Mouse (Mus musculus): Measurements from ENCODE around the gene Tcf20. TPM values are rescaled to one million over a fixed set of nuclear protein-coding genes. Genes with fewer than 3 reads are reported as not detected.

Gene Tcf20
- total RNA-seq, 2 experiments from 2014 or later = 231 to 245 TPM

DNA sequence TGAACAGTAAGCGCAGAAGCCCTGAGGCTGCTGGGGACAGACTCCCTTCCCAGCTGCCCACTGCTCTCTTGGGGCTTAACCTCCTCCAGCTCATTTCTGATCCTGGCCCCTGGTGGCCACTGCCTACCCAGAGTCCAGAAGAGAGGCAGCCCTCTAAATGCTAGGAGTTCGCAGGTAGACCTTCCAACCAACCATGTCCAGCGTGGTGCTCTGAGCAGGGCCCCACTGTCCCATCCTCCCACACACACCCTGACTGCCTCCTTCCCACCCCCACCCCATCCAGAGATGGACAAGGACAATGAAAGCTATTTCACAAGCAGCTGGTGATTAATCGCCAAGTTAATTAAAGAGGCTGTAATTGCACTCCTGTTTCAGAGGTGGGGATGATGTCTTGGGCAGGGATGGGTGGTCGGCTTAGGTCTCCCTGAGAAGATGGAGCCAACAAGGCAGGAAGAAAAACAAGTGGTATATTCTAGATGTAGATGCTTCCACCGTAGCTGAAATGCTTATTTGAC lies 1.6 kb upstream of the Tcf20 start:
- intact Hi-C loops (cut with DNase I) = no loop called here
- Histone ChIP-seq H3K27ac (no peak overlapping the region), H3K4me3 (no peak overlapping the region)
- no peak; the same call in 1 of the 2 replicates for TF ChIP-seq CTCF (IDR thresholded peaks at IDR 0.05)
- DNase-seq (ENCODE audit: extremely low spot score in 1 of 2, low spot score in 2 of 2) = no peak

DNA sequence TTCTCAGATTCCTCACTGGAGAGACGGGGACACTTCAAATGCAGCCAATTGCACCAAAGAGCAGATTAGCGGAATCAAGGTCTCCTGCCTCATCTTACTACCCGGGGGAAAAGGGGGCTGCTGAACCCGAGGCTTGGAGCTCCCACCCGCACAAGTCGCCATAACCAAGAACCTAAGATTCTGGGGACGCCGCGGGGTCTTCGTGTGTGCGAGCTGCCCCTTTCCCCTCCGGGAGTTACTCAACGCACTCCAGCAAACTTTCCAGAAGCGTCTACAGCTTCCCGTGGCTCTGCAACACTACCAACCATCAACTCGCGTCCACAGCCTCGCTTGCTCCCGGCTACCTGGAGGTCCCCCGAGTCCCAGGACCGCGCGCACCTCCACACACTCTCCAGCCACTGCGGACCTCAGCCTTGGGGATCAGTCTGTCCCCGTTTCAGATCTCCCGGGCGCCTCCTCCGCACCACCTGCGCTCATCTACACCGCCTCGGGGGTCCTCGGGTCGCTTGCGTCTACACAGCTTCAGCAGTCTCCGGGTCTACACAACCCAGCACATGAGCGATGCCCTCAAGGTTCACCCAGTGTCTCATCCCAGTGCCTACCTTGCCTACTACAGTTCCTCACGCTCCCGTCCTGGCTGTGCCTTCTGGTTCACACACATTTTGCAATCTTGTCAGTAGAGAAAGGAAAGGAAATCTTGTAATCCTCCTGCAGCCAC lies 499 bp downstream of the Tcf20 start:
- 0 out of 2 replicates have a peak overlapping the region, but pooled peaks have one; percentile 6 for H3K27ac ChIP-seq
- no peak for TF ChIP-seq CTCF (IDR thresholded peaks at IDR 0.05)
- DNase-seq (ENCODE audit: extremely low spot score in 1 of 2, low spot score in 2 of 2) = no peak
- H3K4me3 ChIP-seq = peak overlapping the region; percentile 64
- intact Hi-C loops (cut with DNase I) = loop anchor here (2.0 kb wide), 1 partner anchor 50 kb away; no protein-coding TSS in a partner anchor

GRCm38 (mm10) chr15:82984574-82984973 lies 3.1 kb downstream of the Tcf20 start:
- Histone ChIP-seq H3K27ac (no peak overlapping the region), H3K4me3 (no peak overlapping the region)
- no peak for DNase-seq (ENCODE audit: extremely low spot score in 1 of 2, low spot score in 2 of 2)
- TF ChIP-seq CTCF (IDR thresholded peaks at IDR 0.05) = no peak
- intact Hi-C loops (cut with DNase I) = no loop called here

GRCm38 (mm10) chr15:82984097-82984496 lies 3.6 kb downstream of the Tcf20 start:
- DNase-seq (ENCODE audit: extremely low spot score in 1 of 2, low spot score in 2 of 2) = no peak
- no peak for TF ChIP-seq CTCF (IDR thresholded peaks at IDR 0.05)
- H3K27ac ChIP-seq = no peak overlapping the region
- intact Hi-C loops (cut with DNase I) = no loop called here
- no peak overlapping the region for H3K4me3 ChIP-seq

DNA sequence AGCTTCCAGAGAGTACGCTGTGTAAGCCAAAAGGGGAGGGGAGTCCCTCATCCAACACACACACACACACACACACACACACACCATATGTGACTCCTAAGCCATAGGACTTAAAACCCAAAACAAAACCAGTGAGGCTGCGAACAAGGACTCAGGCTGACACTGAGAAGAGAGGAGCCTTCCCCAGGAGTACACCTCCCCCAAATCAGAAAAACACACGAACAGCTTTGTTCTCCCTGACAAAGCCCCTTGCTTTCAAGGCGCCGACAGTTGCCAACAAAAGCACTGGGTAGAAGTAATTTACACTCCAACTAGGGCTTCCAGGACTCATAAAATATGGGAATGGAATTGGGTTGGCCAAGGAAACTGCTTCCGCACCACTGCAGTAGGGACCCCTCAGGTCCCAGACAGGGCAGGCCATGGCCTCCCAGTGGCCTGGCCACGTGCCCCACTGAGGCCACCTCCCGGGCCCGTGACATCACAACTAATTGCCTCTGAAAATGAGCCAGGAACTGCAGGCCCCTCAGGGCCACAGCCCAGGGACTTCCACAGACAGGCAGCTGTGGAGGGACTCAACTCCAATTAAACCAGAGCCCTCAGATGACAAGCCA lies 4.2 kb downstream of the Tcf20 start:
- no peak for DNase-seq (ENCODE audit: extremely low spot score in 1 of 2, low spot score in 2 of 2)
- intact Hi-C loops (cut with DNase I) = no loop called here
- no peak for TF ChIP-seq CTCF (IDR thresholded peaks at IDR 0.05)
- Histone ChIP-seq H3K4me3 (no peak overlapping the region), H3K27ac (no peak overlapping the region)

GRCm38 (mm10) chr15:82982724-82983415 lies 4.8 kb downstream of the Tcf20 start:
- intact Hi-C loops (cut with DNase I) = no loop called here
- TF ChIP-seq CTCF (IDR thresholded peaks at IDR 0.05) = no peak
- H3K27ac ChIP-seq = no peak overlapping the region
- no peak for DNase-seq (ENCODE audit: extremely low spot score in 1 of 2, low spot score in 2 of 2)
- H3K4me3 ChIP-seq = peak overlapping the region; percentile 17; the same call in 1 of the 2 replicates

DNA sequence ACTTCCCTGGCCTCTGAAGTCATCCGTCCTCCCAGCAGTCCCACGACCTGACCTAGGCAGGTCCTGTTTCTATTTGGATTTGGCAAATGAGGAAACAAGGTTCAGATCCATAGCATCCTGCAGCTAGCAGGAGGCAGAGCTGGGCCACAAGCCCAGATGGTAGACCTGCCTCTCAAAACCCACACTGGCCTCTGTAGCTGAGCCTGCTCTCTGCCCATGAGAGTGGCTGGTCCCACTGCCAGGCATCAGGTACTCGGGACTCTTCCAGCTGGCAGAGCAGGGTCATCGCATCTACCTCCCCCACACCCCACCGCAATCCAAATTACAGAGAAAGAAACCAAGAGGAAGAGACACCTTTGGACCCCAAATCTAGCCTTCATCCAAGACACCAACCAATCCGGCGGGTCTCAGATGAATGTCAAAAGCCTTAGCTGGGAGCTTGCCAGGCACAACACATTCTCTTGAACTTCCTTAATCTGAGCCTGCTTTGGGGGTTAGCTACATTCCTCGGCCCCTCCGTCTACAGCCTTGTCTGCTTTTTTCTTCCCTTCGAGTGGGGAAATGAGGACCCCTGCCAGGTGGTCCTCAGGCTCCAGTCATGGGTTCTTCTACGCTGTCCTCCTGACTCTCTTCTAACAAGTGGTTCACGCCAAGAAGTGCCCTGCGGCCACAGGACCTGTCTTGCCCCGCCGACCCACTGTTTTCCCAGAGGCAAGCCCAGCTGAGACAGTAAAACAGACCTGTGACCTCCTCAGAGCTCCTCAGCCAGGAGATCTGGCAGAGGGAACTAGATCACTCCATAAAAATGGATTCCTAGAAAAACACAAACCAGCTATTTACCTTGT lies 5.8 kb downstream of the Tcf20 start:
- intact Hi-C loops (cut with DNase I) = no loop called here
- TF ChIP-seq CTCF (IDR thresholded peaks at IDR 0.05) = no peak
- Histone ChIP-seq H3K27ac (no peak overlapping the region), H3K4me3 (no peak overlapping the region)
- no peak for DNase-seq (ENCODE audit: extremely low spot score in 1 of 2, low spot score in 2 of 2)

DNA sequence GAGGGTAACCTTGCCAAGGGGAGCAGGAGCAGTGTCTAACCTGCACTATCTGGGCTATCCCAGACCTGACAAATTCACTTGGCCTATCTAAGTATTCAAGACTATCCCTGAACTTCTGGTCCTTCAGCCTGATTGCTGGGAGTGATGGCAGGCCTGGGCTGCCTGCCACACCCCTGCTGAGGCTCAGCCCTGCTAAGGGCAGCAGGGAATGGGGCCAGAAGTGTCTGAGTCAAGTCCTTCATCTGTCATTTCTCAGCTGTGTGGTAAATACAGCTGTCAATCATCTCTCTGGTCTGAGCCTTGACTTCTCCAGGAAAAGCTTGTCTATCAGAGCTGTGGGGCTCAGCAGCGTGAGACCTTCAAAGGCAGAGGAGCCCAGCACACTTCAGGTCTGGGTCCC lies 8.1 kb downstream of the Tcf20 start:
- intact Hi-C loops (cut with DNase I) = no loop called here
- no peak overlapping the region for H3K27ac ChIP-seq
- no peak for DNase-seq (ENCODE audit: extremely low spot score in 1 of 2, low spot score in 2 of 2)
- H3K4me3 ChIP-seq = no peak overlapping the region
- TF ChIP-seq CTCF (IDR thresholded peaks at IDR 0.05) = no peak

- intact Hi-C loops (cut with DNase I) = no loop called here
- DNase-seq (ENCODE audit: extremely low spot score in 1 of 2, low spot score in 2 of 2) = no peak
- Histone ChIP-seq H3K4me3 (no peak overlapping the region), H3K27ac (no peak overlapping the region)
- TF ChIP-seq CTCF (IDR thresholded peaks at IDR 0.05) = no peak
Measured at GRCm38 (mm10) chr15:82974471-82974870, 13.2 kb downstream of the Tcf20 start.

DNA sequence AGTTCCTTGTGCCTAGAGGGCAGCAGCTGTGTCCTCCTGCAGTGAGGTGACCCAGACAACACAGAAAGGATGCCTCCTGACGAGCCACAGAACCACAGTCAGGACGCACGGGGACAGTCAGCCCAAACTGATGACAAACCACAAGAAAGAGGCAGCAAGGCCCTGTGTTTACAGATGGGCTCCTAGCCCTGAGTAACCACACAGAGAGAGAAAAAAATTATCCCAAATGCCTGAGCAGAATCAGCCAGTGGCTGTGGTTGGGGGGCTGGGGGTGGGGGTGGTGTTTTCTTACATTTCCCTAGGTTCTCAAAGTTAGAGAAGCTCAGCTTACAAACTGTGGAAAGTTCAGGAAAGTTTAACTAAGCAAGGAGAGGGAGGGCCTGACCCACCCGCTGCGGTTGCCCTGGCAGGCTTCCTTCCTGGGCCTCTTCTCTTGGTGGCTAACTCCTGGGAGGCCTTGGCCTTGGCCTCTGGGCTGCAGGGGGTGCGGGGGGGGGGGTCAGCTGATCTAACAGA lies 18.4 kb downstream of the Tcf20 start:
- no peak overlapping the region for H3K27ac ChIP-seq
- no peak overlapping the region for H3K4me3 ChIP-seq
- DNase-seq (ENCODE audit: extremely low spot score in 1 of 2, low spot score in 2 of 2) = no peak
- no peak for TF ChIP-seq CTCF (IDR thresholded peaks at IDR 0.05)
- intact Hi-C loops (cut with DNase I) = no loop called here

DNA sequence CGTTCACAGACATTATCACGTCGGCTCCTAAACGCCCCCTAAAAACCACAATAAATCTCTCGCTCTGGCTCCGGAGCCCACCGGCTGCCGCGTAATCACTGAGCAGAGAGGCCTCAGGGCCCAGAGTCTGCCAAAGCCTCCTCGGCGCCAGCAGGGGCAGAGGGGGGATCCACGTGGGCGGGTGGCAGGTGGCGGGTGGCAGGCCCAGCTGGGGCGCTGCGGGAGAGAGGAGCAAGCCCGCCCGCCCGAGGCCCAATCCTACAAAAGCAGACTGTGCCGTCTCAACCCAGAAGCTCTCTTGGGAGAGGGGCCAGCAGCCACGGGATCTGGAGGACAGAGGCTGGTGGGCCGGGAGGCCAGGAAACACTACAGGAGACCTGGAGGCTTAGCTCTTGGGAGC lies 19.2 kb downstream of the Tcf20 start:
- intact Hi-C loops (cut with DNase I) = no loop called here
- DNase-seq (ENCODE audit: extremely low spot score in 1 of 2, low spot score in 2 of 2) = peak in 1 of 2 experiments; percentile 42
- TF ChIP-seq CTCF (IDR thresholded peaks at IDR 0.05) = no peak
- no peak overlapping the region for H3K27ac ChIP-seq
- H3K4me3 ChIP-seq = no peak overlapping the region

Measured in left cerebral cortex, adult 2 months (tissue).